Mouse (Mus musculus): ENCODE data around the gene Exoc8.

Exoc8 gene

GRCm38 (mm10) chr8:124845573-124845972, 51.9 kb downstream of the Exoc8 start:
- DNase-seq (ENCODE audit: low read depth) = no peak

GRCm38 (mm10) chr8:124845131-124845530, 52.4 kb downstream of the Exoc8 start:
- DNase-seq (ENCODE audit: low read depth) = no peak

Measured in fibroblast of lung, adult 2 months (primary cell).